Mouse (Mus musculus): Measurements from ENCODE around the gene Exoc6. TPM values are rescaled to one million over a fixed set of nuclear protein-coding genes. Genes with fewer than 3 reads are reported as not detected.

The Exoc6 gene
- polyA plus RNA-seq, 1 experiment: 3.3 TPM

DNA sequence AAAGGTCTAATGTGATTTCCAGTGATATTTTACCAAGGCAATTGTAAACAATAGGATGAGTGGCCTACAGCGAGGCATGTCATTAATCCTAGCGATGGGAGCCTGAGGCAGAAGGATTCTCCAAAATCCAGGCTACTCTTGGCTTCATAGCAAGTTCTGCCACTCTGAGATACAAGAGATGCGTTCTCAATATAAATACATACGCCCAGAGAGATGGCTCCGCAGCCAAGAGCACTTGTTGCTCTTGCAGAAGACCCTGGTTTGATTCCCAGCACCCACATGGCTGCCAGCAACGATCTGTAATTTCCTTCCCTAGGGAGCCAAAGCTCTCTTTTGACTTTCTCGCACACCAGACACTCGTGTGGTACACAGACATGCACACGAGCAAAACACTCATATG lies 20.9 kb upstream of the Exoc6 start:
- H3K27ac ChIP-seq (ENCODE audit: control insufficient read depth, insufficient read depth, low read depth, low read length): peak overlapping the region; percentile 19; the same call in 1 of the 2 replicates
- no peaks in the 10 kb centered on the region for H3K27me3 ChIP-seq (ENCODE audit: control insufficient read depth, insufficient read depth, low read length)
- TF ChIP-seq CTCF (IDR thresholded peaks at IDR 0.05; ENCODE audit: control insufficient read depth, insufficient read depth, insufficient replicate concordance, low read depth, low read length): no peak
- no peak for TF ChIP-seq POLR2A (IDR thresholded peaks at IDR 0.05; ENCODE audit: control insufficient read depth, low read depth, low read length)

DNA sequence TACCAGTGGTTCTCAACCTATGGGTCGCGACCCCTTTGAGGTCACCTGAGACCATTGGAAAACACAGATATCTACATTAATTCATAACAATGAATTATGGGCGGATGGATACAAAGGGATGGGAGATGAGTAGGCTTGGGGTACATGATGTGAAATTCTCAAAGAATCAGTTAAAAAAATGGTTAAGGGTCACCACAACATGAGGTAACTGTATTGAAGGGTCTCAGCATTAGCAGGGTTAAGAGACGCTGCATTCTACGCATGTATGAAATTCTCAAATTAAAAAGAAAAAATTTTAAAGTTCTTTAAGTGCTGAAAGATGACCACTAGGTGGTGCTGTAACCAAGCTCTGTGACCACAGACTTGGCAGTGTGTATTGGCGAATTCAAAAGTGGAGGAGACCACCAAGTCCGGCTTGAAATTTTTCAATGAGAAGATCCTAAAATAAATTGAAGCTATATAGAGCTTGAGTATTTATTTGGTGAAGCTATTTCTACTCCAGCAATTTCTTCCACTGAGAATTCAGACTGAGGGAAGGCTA lies 20.2 kb upstream of the Exoc6 start:
- no peaks in the 10 kb centered on the region for H3K4me1 ChIP-seq (ENCODE audit: control insufficient read depth, insufficient read depth, low read length)
- no peaks in the 10 kb centered on the region for H3K27me3 ChIP-seq (ENCODE audit: control insufficient read depth, insufficient read depth, low read length)
- no peak for TF ChIP-seq POLR2A (IDR thresholded peaks at IDR 0.05; ENCODE audit: control insufficient read depth, low read depth, low read length)
- no peak for TF ChIP-seq CTCF (IDR thresholded peaks at IDR 0.05; ENCODE audit: control insufficient read depth, insufficient read depth, insufficient replicate concordance, low read depth, low read length)
- no peak overlapping the region for H3K27ac ChIP-seq (ENCODE audit: control insufficient read depth, insufficient read depth, low read depth, low read length)
- no peaks in the 10 kb centered on the region for H3K36me3 ChIP-seq (ENCODE audit: control insufficient read depth, insufficient read depth, low read length)
- H3K4me3 ChIP-seq (ENCODE audit: control insufficient read depth, low read depth, low read length): no peak overlapping the region

More for the DNA sequence above, 20.9 kb upstream of the Exoc6 start:
- H3K4me3 ChIP-seq (ENCODE audit: control insufficient read depth, low read depth, low read length): no peak overlapping the region
- H3K36me3 ChIP-seq (ENCODE audit: control insufficient read depth, insufficient read depth, low read length): no peaks in the 10 kb centered on the region
- H3K4me1 ChIP-seq (ENCODE audit: control insufficient read depth, insufficient read depth, low read length): no peaks in the 10 kb centered on the region

GRCm38 (mm10) chr19:37530601-37531000 lies 19.6 kb upstream of the Exoc6 start:
- no peak overlapping the region for H3K27ac ChIP-seq (ENCODE audit: control insufficient read depth, insufficient read depth, low read depth, low read length)
- H3K36me3 ChIP-seq (ENCODE audit: control insufficient read depth, insufficient read depth, low read length): no peaks in the 10 kb centered on the region
- no peaks in the 10 kb centered on the region for H3K4me1 ChIP-seq (ENCODE audit: control insufficient read depth, insufficient read depth, low read length)
- TF ChIP-seq CTCF (IDR thresholded peaks at IDR 0.05; ENCODE audit: control insufficient read depth, insufficient read depth, insufficient replicate concordance, low read depth, low read length) (no peak), POLR2A (IDR thresholded peaks at IDR 0.05; ENCODE audit: control insufficient read depth, low read depth, low read length) (no peak)
- H3K27me3 ChIP-seq (ENCODE audit: control insufficient read depth, insufficient read depth, low read length): no peaks in the 10 kb centered on the region
- H3K4me3 ChIP-seq (ENCODE audit: control insufficient read depth, low read depth, low read length): no peak overlapping the region

DNA sequence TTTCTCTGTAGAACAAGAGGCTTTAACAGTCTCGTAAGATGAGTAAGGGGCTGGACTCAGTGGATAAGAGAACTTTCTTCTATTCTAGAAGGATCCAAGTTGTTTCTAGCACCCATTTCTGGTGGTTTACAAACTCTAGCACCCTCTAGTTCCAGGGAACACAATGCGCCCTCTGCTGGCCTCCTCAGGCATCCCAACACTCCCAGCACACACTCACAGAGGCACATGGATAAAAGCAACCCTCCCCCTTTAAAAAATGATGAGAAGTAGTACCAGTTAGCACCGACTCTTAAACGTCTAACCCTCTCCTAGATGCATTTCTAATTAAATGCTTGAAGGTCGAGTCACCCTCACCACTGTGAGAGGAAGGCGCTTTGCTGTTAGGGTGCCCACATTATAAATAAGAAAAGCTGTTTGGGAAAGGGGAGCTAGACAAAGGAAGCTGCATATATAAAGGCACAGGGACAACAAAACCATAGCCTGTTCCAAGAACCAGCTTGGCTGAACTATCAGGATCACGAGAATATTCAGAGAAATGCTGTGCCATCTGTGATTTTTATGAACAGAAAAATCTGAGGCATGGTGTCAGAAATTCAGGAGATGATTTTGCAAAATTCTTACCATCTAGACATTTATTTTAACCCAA lies 18.9 kb upstream of the Exoc6 start:
- H3K27me3 ChIP-seq (ENCODE audit: control insufficient read depth, insufficient read depth, low read length): no peaks in the 10 kb centered on the region
- H3K27ac ChIP-seq (ENCODE audit: control insufficient read depth, insufficient read depth, low read depth, low read length): no peak overlapping the region
- H3K4me3 ChIP-seq (ENCODE audit: control insufficient read depth, low read depth, low read length): no peak overlapping the region
- TF ChIP-seq POLR2A (IDR thresholded peaks at IDR 0.05; ENCODE audit: control insufficient read depth, low read depth, low read length) (no peak), CTCF (IDR thresholded peaks at IDR 0.05; ENCODE audit: control insufficient read depth, insufficient read depth, insufficient replicate concordance, low read depth, low read length) (peak; percentile 49; the same call in 1 of the 2 replicates)
- H3K36me3 ChIP-seq (ENCODE audit: control insufficient read depth, insufficient read depth, low read length): no peaks in the 10 kb centered on the region
- no peaks in the 10 kb centered on the region for H3K4me1 ChIP-seq (ENCODE audit: control insufficient read depth, insufficient read depth, low read length)

DNA sequence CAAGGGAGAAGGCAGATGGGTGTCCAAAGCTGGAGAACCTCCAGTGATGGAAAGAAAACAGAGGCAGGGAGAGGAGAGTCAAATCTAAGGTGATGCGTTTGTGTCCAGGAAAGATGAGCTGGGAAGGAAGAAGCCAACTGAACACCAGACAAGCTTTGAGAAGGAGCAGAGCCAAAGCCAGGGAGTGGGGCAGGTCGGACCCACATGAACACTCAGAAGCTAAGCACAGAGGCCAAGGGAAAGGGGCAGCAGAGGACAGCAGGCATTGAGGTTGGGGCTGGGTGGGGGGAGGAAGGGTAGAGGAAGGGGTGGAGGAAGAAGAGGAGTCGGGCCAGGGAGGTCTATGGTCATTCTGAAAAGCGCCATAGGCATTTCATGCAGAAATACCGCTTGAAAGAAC lies 17.0 kb upstream of the Exoc6 start:
- Histone ChIP-seq H3K4me1 (ENCODE audit: control insufficient read depth, insufficient read depth, low read length) (no peaks in the 10 kb centered on the region), H3K4me3 (ENCODE audit: control insufficient read depth, low read depth, low read length) (no peak overlapping the region), H3K36me3 (ENCODE audit: control insufficient read depth, insufficient read depth, low read length) (no peaks in the 10 kb centered on the region), H3K27me3 (ENCODE audit: control insufficient read depth, insufficient read depth, low read length) (no peaks in the 10 kb centered on the region), H3K27ac (ENCODE audit: control insufficient read depth, insufficient read depth, low read depth, low read length) (no peak overlapping the region)
- TF ChIP-seq POLR2A (IDR thresholded peaks at IDR 0.05; ENCODE audit: control insufficient read depth, low read depth, low read length) (no peak), CTCF (IDR thresholded peaks at IDR 0.05; ENCODE audit: control insufficient read depth, insufficient read depth, insufficient replicate concordance, low read depth, low read length) (no peak)

DNA sequence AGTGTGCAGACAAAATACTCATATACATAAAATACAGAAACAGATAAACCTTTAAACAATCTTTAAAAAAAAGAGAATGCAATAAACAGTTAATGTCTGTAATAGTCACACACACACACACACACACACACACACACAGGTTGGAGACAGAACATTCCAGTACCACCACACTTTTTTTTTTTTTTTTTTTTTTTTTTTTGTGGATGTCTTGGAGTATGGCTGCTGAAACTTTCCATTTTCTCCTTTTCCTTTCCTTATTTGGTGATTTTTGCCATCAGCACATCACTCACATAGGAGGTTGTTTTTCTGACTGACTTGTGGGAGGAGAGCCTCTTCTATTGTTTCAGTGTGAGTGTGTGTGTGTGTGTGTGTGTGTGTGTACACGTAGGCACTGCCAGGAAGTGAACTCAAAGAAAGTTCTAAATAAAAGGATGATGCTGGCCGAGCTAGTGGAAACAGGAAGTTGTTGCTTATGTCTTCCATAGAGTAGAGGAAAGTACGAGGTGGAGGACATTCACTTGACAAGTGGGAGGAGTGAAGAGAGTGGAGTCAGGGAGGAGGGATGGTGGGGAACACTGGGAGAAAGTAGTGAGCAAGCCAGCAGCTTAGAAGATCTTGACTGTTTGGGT lies 15.4 kb upstream of the Exoc6 start:
- Histone ChIP-seq H3K4me3 (ENCODE audit: control insufficient read depth, low read depth, low read length) (no peak overlapping the region), H3K36me3 (ENCODE audit: control insufficient read depth, insufficient read depth, low read length) (no peaks in the 10 kb centered on the region), H3K27ac (ENCODE audit: control insufficient read depth, insufficient read depth, low read depth, low read length) (no peak overlapping the region), H3K27me3 (ENCODE audit: control insufficient read depth, insufficient read depth, low read length) (no peaks in the 10 kb centered on the region), H3K4me1 (ENCODE audit: control insufficient read depth, insufficient read depth, low read length) (no peaks in the 10 kb centered on the region)
- TF ChIP-seq CTCF (IDR thresholded peaks at IDR 0.05; ENCODE audit: control insufficient read depth, insufficient read depth, insufficient replicate concordance, low read depth, low read length) (no peak), POLR2A (IDR thresholded peaks at IDR 0.05; ENCODE audit: control insufficient read depth, low read depth, low read length) (no peak)

- peak overlapping the region; percentile 44; the same call in 1 of the 2 replicates for H3K27ac ChIP-seq (ENCODE audit: control insufficient read depth, insufficient read depth, low read depth, low read length)
- no peaks in the 10 kb centered on the region for H3K36me3 ChIP-seq (ENCODE audit: control insufficient read depth, insufficient read depth, low read length)
- no peak for TF ChIP-seq POLR2A (IDR thresholded peaks at IDR 0.05; ENCODE audit: control insufficient read depth, low read depth, low read length)
- no peak for TF ChIP-seq CTCF (IDR thresholded peaks at IDR 0.05; ENCODE audit: control insufficient read depth, insufficient read depth, insufficient replicate concordance, low read depth, low read length)
- no peaks in the 10 kb centered on the region for H3K4me1 ChIP-seq (ENCODE audit: control insufficient read depth, insufficient read depth, low read length)
- H3K27me3 ChIP-seq (ENCODE audit: control insufficient read depth, insufficient read depth, low read length): no peaks in the 10 kb centered on the region
- no peak overlapping the region; the same call in 1 of the 2 replicates for H3K4me3 ChIP-seq (ENCODE audit: control insufficient read depth, low read depth, low read length)
Measured at GRCm38 (mm10) chr19:37536426-37536825, 13.8 kb upstream of the Exoc6 start.

Measured in testis, adult 2 months (tissue).